Mouse (Mus musculus) cerebellum, postnatal 36 days (tissue): ENCODE measurements around the gene Lmntd1.

Experiments
- DNase-seq, 2 experiments: peaks; one replicate each; pipeline ENCODE4 v3.0.0; 2021 to 2022; ENCODE audit warnings: mixed read lengths in 2 of 2

The Lmntd1 gene

GRCm38 (mm10) chr6:145482656-145483317 lies 131.3 kb downstream of the Lmntd1 start:
- DNase-seq, result peak in 1 of 2 experiments; percentile 15

- DNase-seq, result peak; percentile 22 to 28
These were observed 132.2 kb downstream of the Lmntd1 start for GRCm38 (mm10) chr6:145481938-145482337.

GRCm38 (mm10) chr6:145478821-145479271 lies 135.3 kb downstream of the Lmntd1 start:
- DNase-seq, result no peak

GRCm38 (mm10) chr6:145477367-145477905 lies 136.7 kb downstream of the Lmntd1 start:
- DNase-seq, result no peak

GRCm38 (mm10) chr6:145471638-145472247 lies 142.4 kb downstream of the Lmntd1 start:
- no peak for DNase-seq

GRCm38 (mm10) chr6:145469260-145469943 lies 144.7 kb downstream of the Lmntd1 start:
- no peak for DNase-seq

- DNase-seq, result no peak
These were observed 150.1 kb downstream of the Lmntd1 start for GRCm38 (mm10) chr6:145464027-145464426.

- no peak for DNase-seq
These were observed 151.4 kb downstream of the Lmntd1 start for GRCm38 (mm10) chr6:145462677-145463245.

GRCm38 (mm10) chr6:145457066-145457465 lies 157.1 kb downstream of the Lmntd1 start:
- no peak for DNase-seq

GRCm38 (mm10) chr6:145450628-145451403 lies 163.3 kb downstream of the Lmntd1 start:
- no peak for DNase-seq

- DNase-seq, result no peak
These were observed 165.8 kb downstream of the Lmntd1 start for GRCm38 (mm10) chr6:145448361-145448760.

GRCm38 (mm10) chr6:145445811-145446500 lies 168.2 kb downstream of the Lmntd1 start:
- DNase-seq, result no peak

- no peak for DNase-seq
These were observed 168.7 kb downstream of the Lmntd1 start for GRCm38 (mm10) chr6:145445380-145445779.

- no peak for DNase-seq
These were observed 171.3 kb downstream of the Lmntd1 start for GRCm38 (mm10) chr6:145442786-145443185.

- peak; percentile 52 to 57 for DNase-seq
These were observed 172.6 kb downstream of the Lmntd1 start for GRCm38 (mm10) chr6:145441416-145442110.

- DNase-seq, result no peak
These were observed 175.3 kb downstream of the Lmntd1 start for GRCm38 (mm10) chr6:145438851-145439250.

- DNase-seq, result no peak
These were observed 178.4 kb downstream of the Lmntd1 start for GRCm38 (mm10) chr6:145435764-145436163.

GRCm38 (mm10) chr6:145435156-145435555 lies 179.0 kb downstream of the Lmntd1 start:
- no peak for DNase-seq

- DNase-seq, result no peak
These were observed 180.2 kb downstream of the Lmntd1 start for GRCm38 (mm10) chr6:145433897-145434296.

- DNase-seq, result no peak
These were observed 181.1 kb downstream of the Lmntd1 start for GRCm38 (mm10) chr6:145432711-145433708.
